Mouse (Mus musculus): ENCODE measurements at regions not wholly inside any gene's neighbourhood (a gene's known extent, or its start where the extent isn't known, plus 50 kb on each side); places are given as distances from the start of the nearest gene placed in this dataset.

DNA sequence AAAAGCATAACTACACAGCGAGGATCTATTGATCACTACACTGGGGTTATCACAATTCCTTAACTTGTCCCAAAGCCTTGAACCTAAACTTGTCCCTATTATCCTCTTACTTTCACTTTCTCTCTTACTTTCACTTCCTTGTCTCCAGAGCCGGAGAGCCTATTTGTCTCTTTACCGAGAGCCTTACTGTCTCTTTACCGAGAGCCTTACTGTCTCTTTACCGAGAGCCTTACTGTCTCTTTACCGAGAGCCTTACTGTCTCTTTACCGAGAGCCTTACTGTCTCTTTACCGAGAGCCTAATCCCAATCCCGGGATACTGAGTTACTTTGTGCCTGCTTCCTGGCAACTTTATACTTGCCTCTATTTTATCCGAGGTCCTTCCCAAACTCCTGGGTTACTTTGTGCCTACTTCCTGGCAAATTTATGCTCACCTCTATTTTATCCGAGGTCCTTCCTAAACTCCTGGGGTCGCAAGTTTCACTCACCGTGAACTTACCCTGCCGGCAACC lies 335.3 kb upstream of the Ccng1 start:
- peak; percentile 5 for DNase-seq

DNA sequence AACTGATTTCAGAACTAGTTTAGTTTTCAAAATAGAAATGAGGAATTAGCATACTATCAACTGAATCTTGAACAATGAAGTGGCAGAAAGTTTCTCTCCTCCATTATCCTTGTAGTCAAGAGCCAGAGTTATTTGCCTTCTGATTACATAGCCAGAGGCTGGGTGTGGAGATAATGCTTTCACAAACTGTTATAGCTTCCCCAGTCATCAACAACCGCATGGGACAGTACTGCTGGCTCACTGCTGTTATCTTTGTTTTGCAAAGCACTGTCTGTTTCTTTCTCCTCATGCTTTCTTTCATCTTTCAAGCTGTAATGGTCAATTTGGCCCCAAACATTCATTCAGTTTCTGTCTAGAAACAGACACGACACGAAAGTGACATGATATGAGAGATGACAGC lies 308.5 kb upstream of the Ccng1 start:
- no peak for DNase-seq

- DNase-seq = no peak
Measured at GRCm38 (mm10) chr11:41057796-41058195, 302.7 kb upstream of the Ccng1 start.

DNA sequence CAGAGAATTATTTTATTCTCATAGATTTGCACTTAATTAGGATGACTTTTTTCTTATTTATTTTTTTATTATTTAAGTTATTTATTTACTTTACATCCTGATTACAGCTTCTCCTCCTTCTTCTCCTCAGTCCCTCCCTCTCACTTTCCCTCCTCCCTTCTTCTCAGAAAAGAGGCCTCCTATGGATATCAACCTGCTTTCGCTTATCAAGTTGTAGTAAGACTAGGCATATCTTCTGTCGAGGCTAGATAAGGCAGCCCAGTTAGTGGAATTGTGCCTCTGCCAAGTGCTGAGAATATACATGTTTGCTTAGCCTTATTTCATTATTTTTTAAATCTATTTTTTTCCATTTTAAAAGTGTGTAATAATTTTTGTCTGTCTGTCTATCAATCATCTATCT lies 274.9 kb upstream of the Ccng1 start:
- DNase-seq = no peak

DNA sequence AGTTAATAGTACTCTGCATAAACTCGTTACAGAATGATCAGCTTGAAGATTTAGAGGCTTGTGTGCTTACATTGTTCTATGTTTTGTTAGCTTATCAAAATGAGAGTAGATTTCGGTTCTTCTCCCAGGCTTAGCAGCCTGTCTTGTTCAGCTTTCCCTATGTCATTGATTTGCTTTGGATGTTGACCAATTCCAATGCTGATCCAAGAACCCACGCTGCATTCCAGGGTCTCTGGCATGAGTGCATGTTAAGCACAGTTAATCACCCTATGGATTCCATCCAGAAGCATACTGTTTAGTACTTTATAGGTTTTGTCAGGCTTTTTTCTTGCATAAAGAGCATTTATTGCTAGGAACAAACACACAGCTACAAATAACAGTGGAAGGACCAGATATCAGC lies 255.0 kb upstream of the Ccng1 start:
- no peak for DNase-seq

DNA sequence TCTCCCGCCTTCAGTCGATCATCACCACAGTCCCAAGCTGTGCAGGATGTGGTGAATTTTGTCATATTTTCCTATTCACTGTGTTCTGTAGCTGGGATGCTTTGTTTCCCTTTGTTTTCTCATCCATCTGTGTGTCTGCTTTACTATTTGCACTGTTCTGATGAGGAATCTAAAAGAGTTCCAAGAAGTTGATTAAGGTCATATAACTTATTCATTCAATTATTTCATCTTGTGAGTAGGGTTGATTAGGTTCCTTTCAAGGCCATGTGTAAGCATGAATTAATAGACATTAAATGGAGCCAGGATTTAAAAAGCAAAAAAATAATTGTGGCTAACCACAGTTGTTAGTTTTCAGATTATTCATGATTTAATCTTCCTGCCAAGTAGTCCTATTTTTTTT lies 217.7 kb upstream of the Ccng1 start:
- DNase-seq = no peak

DNA sequence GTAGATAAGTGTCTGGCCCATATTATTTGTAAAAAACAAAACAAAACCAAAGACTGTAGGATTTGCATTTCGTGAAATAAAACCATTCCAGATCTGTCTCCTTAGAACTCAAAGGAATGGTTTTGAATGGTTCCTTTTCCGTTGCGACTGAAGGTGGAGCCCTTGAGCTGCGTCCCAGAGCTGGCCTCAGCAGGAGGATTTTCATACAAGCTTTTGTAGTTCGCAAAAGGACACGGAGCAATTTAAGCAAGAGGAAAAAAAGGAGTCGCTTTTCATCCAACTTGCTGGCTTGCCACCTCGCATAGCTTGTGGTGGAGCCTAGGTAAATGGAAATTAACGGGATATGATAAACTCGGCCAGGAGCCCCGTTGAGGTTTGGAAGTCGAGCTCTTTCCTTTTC lies 172.1 kb upstream of the Ccng1 start:
- peak; percentile 45 for DNase-seq

DNA sequence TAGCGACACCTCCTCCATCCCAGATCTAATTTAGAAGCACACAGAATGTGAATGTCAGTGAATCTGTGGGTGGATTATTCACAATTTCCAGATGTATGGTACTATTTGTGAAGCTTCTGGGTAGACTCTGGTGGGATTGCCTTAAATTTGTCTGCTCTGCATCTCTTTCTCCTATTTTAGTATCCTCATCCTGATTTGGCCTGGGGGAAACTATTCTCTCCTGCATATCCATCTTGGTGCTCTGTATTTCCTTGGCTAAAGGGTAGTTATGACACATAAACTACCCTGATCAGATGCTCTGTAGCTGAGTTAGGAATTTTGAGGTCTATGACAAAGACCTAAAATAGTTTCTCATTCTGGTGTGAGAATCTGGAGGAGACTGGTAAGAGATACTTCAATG lies 136.4 kb upstream of the Ccng1 start:
- DNase-seq = no peak

DNA sequence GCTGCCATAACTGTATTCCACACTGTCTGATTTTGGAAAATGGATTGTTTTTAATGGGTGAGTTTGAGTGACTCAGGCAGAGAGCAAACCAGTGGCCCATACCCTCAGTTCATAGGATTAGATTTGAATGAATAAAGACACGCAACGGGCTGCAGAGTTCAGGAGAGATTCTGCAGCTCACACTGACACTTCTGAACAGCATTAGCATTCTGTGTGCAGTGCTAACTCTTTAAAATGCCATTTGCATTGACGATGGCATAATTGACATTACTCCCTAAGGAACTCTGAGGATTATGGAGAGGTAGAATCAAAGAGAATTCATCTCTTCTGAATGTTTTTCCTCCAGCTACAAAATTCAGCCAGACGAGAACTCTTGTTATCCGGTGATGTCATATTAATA lies 129.4 kb upstream of the Ccng1 start:
- no peak for DNase-seq

DNA sequence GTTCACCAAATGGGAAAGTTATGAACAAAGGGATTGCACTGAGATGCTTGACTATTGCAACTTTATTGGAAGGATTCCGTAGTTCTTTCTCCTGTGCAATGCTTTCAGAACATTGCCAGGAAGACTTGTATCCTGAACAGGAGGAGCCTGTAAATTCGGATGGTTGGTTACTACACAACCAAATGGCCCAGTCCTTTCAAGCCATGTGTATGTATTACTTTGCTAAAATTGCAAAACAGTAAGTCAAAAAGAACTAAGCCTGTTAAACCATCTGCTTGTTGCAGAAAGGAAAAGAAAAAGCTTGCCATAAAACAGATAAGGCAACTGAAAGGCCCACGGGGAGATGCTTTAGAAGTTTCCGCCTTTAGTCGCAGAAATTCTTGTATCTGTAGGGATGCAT lies 124.5 kb upstream of the Ccng1 start:
- no peak for DNase-seq

GRCm38 (mm10) chr11:40873002-40873401 lies 117.9 kb upstream of the Ccng1 start:
- no peak for DNase-seq

DNA sequence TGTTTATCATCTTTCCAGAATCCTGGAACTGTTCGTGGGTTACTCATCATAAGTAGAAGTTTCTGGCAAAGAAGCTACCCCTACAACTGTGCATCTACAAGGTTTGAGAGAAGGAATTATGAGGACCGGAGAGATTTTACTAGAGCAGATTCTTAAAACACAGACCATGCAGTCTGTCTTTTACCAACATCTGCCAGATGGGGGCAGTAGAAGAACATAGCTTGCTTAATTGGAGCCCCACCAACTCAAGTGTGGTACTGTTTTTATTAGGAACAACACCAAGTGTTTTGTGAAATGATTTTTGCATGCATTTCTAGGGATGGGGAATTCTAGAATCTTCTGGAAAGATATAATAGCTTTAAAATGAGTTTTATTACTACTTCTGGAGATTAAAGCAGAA lies 110.6 kb upstream of the Ccng1 start:
- no peak for DNase-seq

GRCm38 (mm10) chr11:40851361-40851760 lies 96.2 kb upstream of the Ccng1 start:
- DNase-seq = no peak

DNA sequence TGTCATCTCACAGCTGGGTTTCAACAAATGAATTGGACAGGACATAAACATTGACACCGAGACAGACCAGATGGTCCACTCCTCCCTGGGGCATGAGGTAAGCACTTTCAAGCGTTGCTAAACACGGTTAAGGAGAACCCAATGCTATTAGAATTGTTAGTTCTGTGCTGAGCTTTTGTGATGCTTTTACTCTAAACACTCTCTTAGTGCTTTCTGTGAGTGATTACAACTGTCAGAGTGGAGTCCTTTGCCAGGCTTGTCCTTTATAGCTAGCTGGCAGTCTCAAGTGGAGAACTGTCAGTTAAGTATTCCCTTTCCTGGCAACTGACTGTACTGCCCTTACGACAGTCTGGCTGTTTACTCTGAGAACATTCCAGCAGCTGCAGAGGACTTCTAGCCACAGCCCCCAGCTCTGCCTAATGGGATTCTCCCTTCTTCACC lies 95.6 kb upstream of the Ccng1 start:
- DNase-seq = no peak

DNA sequence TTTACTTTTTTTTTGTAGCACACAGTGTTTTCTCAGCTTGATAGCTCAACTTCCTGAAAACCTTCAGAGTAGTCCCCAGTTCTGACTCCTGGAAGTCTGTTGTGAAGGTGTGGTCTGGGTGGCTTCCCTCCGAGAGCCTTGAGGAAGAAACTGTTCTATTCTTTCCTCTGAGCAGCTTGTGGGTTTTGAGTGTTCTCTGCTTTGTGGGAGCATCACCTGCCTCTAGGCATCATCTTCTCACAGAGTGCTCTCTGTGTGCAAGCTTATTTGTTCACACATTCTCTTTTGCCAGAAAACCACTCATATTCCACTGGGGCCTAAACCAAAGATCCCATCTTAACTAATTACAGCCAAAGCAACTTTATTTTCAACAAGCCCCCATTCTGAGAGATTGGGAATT lies 91.5 kb upstream of the Ccng1 start:
- no peak for DNase-seq

DNA sequence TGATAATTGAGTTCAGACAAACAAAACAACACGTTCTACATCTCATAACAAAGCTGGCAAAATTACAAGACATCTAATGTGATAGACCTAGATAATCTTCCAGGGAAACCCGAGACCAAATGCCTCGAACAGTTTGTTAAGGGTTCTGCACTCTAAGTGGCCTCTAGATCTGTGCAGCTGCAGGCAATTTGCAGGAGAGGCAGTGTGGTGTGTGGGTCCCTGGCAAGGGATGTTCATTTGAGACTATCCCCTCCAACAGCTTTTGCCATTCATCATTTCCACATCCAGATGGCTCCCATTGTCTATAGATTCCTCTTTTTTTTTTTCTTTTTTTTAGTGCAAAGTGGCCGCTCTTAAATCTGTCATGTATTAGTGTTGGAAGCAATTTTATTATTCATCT lies 80.3 kb upstream of the Ccng1 start:
- no peak for DNase-seq

Data from kidney, adult 18-20 months (tissue).